Mouse (Mus musculus) hindbrain, embryonic 11.5 days (tissue): ENCODE measurements at regions not wholly inside any gene's neighbourhood (a gene's known extent, or its start where the extent isn't known, plus 50 kb on each side); places are given as distances from the start of the nearest gene placed in this dataset.

Experiments used
- ATAC-seq: fragments of 200-750 bp; cut with Nextera tagmentation; 2 replicates; pipeline ENCODE4 v1.8.0; 2017; ENCODE audit warnings: mild to moderate bottlenecking, moderate TSS enrichment, moderate library complexity; ENCODE audit not compliant: low FRiP score
- DNase-seq: peaks from one replicate; pipeline ENCODE4 v3.0.0-alpha.2; 2015; ENCODE audit warnings: low spot score
- H3K27ac ChIP-seq: fragments of 300-500 bp; sonication (generic); 2 replicates; pipeline ENCODE4 v1.5.1; 2014; ENCODE audit warnings: mild to moderate bottlenecking, low read depth, low read length
- H3K27me3 ChIP-seq: fragments of 300-500 bp; sonication (generic); 2 replicates; pipeline ENCODE4 v1.6.1; 2014; ENCODE audit warnings: mild to moderate bottlenecking, low read length, moderate library complexity, mixed read lengths; ENCODE audit not compliant: control insufficient read depth, insufficient read depth
- H3K36me3 ChIP-seq: fragments of 300-500 bp; sonication (generic); 2 replicates; pipeline ENCODE4 v1.6.1; 2014; ENCODE audit warnings: mild to moderate bottlenecking, low read length, moderate library complexity, mixed read lengths; ENCODE audit not compliant: control insufficient read depth, insufficient read depth
- H3K4me1 ChIP-seq: fragments of 300-500 bp; sonication (generic); replicated peaks from 2 replicates; pipeline ENCODE4 v1.6.1; 2014; ENCODE audit warnings: low read length, mixed read lengths; ENCODE audit not compliant: control insufficient read depth, insufficient read depth
- H3K4me2 ChIP-seq: fragments of 300-500 bp; sonication (generic); replicated peaks from 2 replicates; pipeline ENCODE4 v1.6.1; 2014; ENCODE audit warnings: mild to moderate bottlenecking, low read depth, low read length
- H3K4me3 ChIP-seq: fragments of 300-500 bp; sonication (generic); 2 replicates; pipeline ENCODE4 v1.5.1; 2014; ENCODE audit warnings: low read depth, low read length
- H3K9ac ChIP-seq: fragments of 300-500 bp; sonication (generic); 2 replicates; pipeline ENCODE4 v1.6.1; 2014; ENCODE audit warnings: low read depth, low read length
- H3K9me3 ChIP-seq: fragments of 300-500 bp; sonication (generic); 2 replicates; pipeline ENCODE4 v1.6.1; 2016; ENCODE audit warnings: low read length; ENCODE audit not compliant: control insufficient read depth
- WGBS: fragments of 180-500 bp; shearing (Covaris S2); extraction: QIAGEN DNeasy Blood & Tissue Kit; methylation state at CpG from one replicate; pipeline ENCODE4 v1.1.7; 2014; 5-methylcytosine and 5-hydroxymethylcytosine counted together

DNA sequence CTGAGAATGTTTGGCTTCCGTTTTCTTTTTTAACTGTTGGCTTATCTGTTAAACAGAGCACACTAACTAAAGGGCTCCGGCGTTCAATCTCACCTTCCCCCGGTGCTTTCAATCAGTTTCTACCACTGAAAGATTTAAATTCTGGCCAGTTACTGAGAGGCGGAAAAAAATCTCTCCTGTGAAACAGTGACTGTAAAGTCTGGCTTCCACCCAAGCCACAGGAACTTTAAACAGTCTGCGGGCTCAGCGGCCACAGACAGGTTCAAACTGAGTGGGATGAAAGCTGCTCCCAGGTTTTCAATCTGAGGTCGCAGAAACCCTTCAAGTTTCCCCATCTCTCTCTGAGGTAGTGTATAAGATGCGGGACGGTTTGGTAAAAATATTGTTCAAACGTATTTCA lies 538.2 kb upstream of the Gm11114 start:
- DNase-seq (no peak), ATAC-seq (no peak)
- Histone ChIP-seq H3K27me3 (no peaks in the 10 kb centered on the region), H3K36me3 (no peaks in the 10 kb centered on the region), H3K4me2 (no peak overlapping the region), H3K4me3 (no peak overlapping the region), H3K27ac (no peak overlapping the region), H3K9me3 (no peaks in the 10 kb centered on the region), H3K4me1 (no peaks in the 10 kb centered on the region), H3K9ac (no peak overlapping the region)
- WGBS: 88% methylated on average over 11 of the region's 11 CpGs

DNA sequence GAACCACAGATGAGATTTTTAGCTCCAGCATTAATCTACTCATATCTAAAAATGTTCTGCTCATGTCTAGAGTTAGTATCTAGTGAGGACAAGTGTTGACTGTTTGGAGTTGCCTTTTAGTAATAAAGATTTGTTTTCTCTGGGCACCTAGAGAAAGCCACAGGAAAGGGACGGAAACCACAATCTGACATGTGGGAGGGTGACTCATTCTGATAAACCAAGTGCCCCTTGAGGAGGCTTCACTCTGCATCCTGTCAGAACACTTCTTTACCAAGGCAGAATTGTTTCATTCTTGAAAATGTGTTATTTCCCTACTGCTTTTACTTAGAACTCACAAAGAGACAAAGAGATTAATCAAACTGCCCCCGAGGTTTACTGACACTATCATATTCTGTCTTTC lies 537.4 kb upstream of the Gm11114 start:
- no peak overlapping the region for H3K4me3 ChIP-seq
- H3K27me3 ChIP-seq: no peaks in the 10 kb centered on the region
- no peak overlapping the region for H3K9ac ChIP-seq
- 78% methylated on average over 2 of the region's 2 CpGs for WGBS
- no peaks in the 10 kb centered on the region for H3K4me1 ChIP-seq
- no peak for ATAC-seq
- no peak overlapping the region for H3K4me2 ChIP-seq
- DNase-seq: no peak
- H3K27ac ChIP-seq: no peak overlapping the region
- no peaks in the 10 kb centered on the region for H3K36me3 ChIP-seq
- no peaks in the 10 kb centered on the region for H3K9me3 ChIP-seq

DNA sequence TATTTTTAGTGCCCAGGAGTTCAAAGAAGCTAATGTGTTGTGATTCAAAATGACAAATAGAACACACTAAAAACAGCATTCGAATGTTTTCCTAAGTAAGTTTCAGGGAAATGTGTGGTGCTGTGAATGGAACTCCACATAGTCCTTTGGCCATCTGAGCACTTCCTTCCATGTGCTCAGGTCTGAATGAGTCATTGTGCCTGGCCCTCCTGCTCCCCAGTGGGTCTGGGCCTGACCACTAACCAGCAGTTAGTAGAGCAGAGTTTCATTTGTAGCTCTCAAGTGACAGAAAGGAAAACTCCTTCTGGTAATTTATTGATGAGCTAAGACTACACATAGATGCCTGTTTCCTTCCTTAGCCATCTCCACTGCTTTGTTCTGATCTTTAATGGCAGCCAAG lies 533.4 kb upstream of the Gm11114 start:
- Histone ChIP-seq H3K9ac (no peak overlapping the region), H3K4me1 (no peaks in the 10 kb centered on the region), H3K27ac (no peak overlapping the region), H3K27me3 (no peaks in the 10 kb centered on the region), H3K4me3 (no peak overlapping the region), H3K9me3 (no peaks in the 10 kb centered on the region), H3K4me2 (no peak overlapping the region), H3K36me3 (no peaks in the 10 kb centered on the region)
- DNase-seq: no peak
- ATAC-seq: no peak
- 90% methylated on average over 1 of the region's 1 CpGs for WGBS

DNA sequence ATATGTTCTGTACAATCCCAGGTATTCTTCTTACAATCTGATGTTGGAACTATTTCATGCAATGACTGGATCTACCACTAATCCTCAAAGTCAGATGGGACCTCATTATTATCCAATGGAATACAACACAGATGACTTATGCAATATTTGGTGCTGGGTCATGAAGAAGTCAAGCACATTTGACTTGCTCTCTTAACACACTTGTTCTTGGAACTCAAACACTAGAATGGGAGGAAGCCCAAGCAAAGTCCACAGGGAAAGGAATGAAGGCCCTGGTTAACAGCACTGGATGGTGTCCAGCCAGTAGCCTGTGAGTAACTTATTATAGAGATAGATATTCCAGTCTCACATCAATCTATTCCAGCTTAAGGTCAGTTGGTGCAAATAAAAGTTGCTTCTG lies 486.8 kb upstream of the Gm11114 start:
- H3K4me3 ChIP-seq: no peak overlapping the region
- no peak overlapping the region for H3K9ac ChIP-seq
- DNase-seq (no peak), ATAC-seq (no peak)
- H3K4me1 ChIP-seq: no peaks in the 10 kb centered on the region
- H3K36me3 ChIP-seq: no peaks in the 10 kb centered on the region
- no peak overlapping the region for H3K4me2 ChIP-seq
- H3K9me3 ChIP-seq: no peaks in the 10 kb centered on the region
- H3K27ac ChIP-seq: no peak overlapping the region
- H3K27me3 ChIP-seq: no peaks in the 10 kb centered on the region

DNA sequence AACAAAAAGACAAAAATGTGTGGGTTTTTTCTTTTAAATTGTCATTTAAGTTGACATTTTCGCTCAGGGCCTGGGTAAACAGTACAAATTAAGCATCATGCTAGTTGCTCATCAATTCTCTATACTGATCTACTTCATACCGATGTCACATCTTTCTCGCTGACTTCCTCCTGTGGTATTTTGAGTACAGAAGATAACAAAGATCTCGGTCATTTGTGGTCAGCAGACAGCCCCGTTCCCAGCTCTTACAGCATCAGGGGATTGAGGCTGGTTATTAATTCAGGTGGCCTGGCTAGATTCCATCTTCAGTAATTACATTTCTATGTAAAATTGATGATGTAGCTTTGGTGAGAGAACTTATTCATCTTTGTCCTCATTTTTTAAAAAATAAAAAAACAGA lies 483.6 kb upstream of the Gm11114 start:
- Histone ChIP-seq H3K9me3 (no peaks in the 10 kb centered on the region), H3K4me3 (no peak overlapping the region), H3K36me3 (no peaks in the 10 kb centered on the region), H3K4me2 (no peak overlapping the region), H3K4me1 (no peaks in the 10 kb centered on the region), H3K27me3 (no peaks in the 10 kb centered on the region), H3K9ac (no peak overlapping the region), H3K27ac (no peak overlapping the region)
- WGBS: 88% methylated on average over 5 of the region's 5 CpGs
- no peak for ATAC-seq
- DNase-seq: no peak

DNA sequence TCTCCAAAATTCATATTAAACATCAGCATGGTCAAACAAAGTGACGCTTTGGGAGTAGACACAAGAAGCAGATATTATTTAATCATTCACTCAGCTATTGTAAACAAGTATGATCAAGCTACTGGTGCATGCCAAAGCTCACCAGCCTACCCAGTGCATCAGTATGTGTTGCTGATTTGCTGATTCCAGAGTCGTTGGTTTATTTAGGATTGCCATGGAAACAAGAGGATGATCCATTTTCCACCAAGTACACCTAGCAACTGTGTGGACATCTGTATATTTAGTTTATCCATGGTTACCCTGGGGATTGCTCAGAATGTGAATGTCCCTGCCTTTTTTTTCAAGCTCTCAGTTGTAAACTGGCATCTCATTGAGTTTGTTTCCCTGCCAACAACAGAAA lies 481.9 kb upstream of the Gm11114 start:
- no peak overlapping the region for H3K27ac ChIP-seq
- DNase-seq: no peak
- H3K9me3 ChIP-seq: no peaks in the 10 kb centered on the region
- H3K4me3 ChIP-seq: no peak overlapping the region
- 0 out of 2 replicates have a peak, but pooled peaks have one; percentile 43 for ATAC-seq
- no peak overlapping the region for H3K9ac ChIP-seq
- H3K4me1 ChIP-seq: no peaks in the 10 kb centered on the region
- no peaks in the 10 kb centered on the region for H3K27me3 ChIP-seq
- H3K36me3 ChIP-seq: no peaks in the 10 kb centered on the region
- H3K4me2 ChIP-seq: no peak overlapping the region
- 65% methylated on average over 2 of the region's 2 CpGs for WGBS

DNA sequence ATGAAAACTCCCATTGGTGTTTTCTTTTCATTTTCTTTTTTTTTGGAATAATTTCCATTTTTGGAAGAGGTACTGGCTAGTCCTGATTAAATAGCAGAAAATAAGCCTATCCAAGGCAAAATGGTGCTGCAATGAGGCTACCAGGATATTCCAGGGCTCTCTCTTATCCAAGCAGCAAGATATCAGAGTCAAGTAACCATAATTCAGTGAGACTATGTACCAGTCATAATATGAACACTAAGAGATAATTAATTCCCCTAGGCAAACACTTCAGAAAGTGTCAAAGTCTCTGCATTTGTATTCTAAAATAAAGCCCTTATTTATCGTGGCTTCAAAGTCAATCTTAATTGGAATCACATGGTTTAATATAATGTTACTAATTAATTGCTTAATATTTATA lies 475.1 kb upstream of the Gm11114 start:
- Histone ChIP-seq H3K4me2 (no peak overlapping the region), H3K9me3 (no peaks in the 10 kb centered on the region), H3K9ac (no peak overlapping the region), H3K27me3 (no peaks in the 10 kb centered on the region), H3K4me3 (no peak overlapping the region), H3K27ac (no peak overlapping the region), H3K4me1 (no peaks in the 10 kb centered on the region), H3K36me3 (no peaks in the 10 kb centered on the region)
- ATAC-seq (no peak), DNase-seq (no peak)
- WGBS: 75% methylated on average over 1 of the region's 1 CpGs

DNA sequence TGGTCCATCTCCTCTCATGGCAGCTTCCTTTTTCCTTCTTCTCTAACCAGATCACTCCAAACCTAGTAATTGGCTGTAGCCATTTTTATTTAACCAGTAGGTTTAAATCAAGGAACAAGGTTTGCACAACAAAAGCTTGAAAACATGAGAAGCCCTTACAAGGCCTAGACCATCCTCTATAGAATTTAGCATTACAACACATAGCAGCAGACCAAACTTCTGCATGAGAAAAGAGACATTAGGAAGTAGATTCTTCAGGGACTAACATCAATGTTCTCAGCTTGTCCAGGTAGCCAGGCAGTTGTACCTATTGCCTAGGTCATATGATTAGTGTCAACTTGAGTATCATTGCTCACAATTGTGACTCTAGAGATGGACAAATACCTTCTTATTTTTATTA lies 468.6 kb upstream of the Gm11114 start:
- Histone ChIP-seq H3K27me3 (no peaks in the 10 kb centered on the region), H3K36me3 (no peaks in the 10 kb centered on the region), H3K4me2 (no peak overlapping the region), H3K9ac (no peak overlapping the region), H3K4me3 (no peak overlapping the region), H3K9me3 (no peaks in the 10 kb centered on the region), H3K4me1 (no peaks in the 10 kb centered on the region), H3K27ac (no peak overlapping the region)
- no peak for ATAC-seq
- DNase-seq: no peak

DNA sequence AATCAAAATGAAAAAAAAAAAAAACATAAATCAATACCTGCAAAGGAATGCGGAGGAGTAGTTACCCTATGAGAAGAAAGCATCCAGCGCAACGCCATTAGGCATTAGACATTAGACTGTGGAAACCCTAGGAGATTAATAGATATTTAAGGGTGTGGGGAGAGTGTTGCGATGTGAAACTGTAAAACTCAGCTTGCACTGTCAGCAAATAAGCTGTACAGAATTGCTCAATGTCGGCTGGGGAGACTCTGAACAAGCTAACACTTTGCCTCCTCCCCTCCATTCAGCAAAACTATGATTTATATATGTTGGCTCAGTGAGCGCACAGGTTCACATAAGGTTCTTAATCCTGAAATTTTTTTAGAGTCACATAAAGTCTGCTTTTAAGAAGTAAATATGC lies 451.0 kb upstream of the Gm11114 start:
- WGBS: 86% methylated on average over 6 of the region's 6 CpGs
- H3K36me3 ChIP-seq: no peaks in the 10 kb centered on the region
- no peaks in the 10 kb centered on the region for H3K27me3 ChIP-seq
- no peak for ATAC-seq
- no peak overlapping the region for H3K27ac ChIP-seq
- no peak overlapping the region for H3K4me3 ChIP-seq
- no peak overlapping the region for H3K4me2 ChIP-seq
- DNase-seq: no peak
- no peaks in the 10 kb centered on the region for H3K4me1 ChIP-seq
- no peaks in the 10 kb centered on the region for H3K9me3 ChIP-seq
- no peak overlapping the region for H3K9ac ChIP-seq
